Comparison of ENCODE assay signal across 22 mouse cellular contexts in genomic region chr4:142775023-142775422, GRCm38 (mm10).
"Had no signal": no experiment of that assay in that cellular context is flagged by ENCODE, and none has a peak within 500 bp of the region (broad histone marks: within the 10 kb centered on the region; RNA-seq: fewer than 3 reads in every experiment).

No protein-coding gene starts in this region.

- ATAC-seq: hindbrain, embryonic 16.5 days; hindbrain, postnatal 0 days; inflammation-experienced regulatory T-cells, adult 6 months; intestine, embryonic 15.5 days; intestine, embryonic 16.5 days; intestine, postnatal 0 days had no signal

- DNase-seq: heart, postnatal 10 days; heart, postnatal 14 days; heart, postnatal 36 days; heart, postnatal 4 days; kidney, adult 11 months; kidney, adult 18-20 months; kidney, adult 2 months; kidney, adult 8-10 months; kidney, adult 9 months; kidney, postnatal 10 days; kidney, postnatal 14 days; kidney, postnatal 25 days; kidney, postnatal 36 days; kidney, postnatal 4 days; layer of hippocampus, adult 9-11 months; layer of hippocampus, postnatal 36 days had no signal
